Mouse (Mus musculus) left cerebral cortex, adult 2 months (tissue): ENCODE measurements around the gene Usf3. TPM values are rescaled to one million over a fixed set of nuclear protein-coding genes. Genes with fewer than 3 reads are reported as not detected.

Experiments
- DNase-seq, 2 experiments: peaks; one replicate each; pipeline ENCODE4 v3.0.0; 2021 to 2022; ENCODE audit warnings: low spot score in 2 of 2, mixed read lengths in 1 of 2; ENCODE audit errors: extremely low spot score in 1 of 2
- H3K27ac ChIP-seq: fragments of 200-600 bp; 2 replicates; pipeline ENCODE4 v1.8.1; 2022
- H3K4me3 ChIP-seq: fragments of 200-600 bp; 2 replicates; pipeline ENCODE4 v1.8.1; 2022
- CTCF ChIP-seq: fragments of 200-600 bp; IDR thresholded peaks from 2 replicates; pipeline ENCODE4 v1.8.1; 2022; ENCODE audit warnings: antibody characterized with exemption, mild to moderate bottlenecking, moderate library complexity
- intact Hi-C: fragments of 180-260 bp; cut with DNase I; formaldehyde crosslinking; loops from one replicate; pipeline ENCODE4 v1.15.1; 2025
- total RNA-seq, 2 experiments: library from RNA; stranded (reverse); gene quantifications; 2 replicates each; pipeline ENCODE4 v1.2.3; 2021

Usf3 gene
- total RNA-seq, 2 experiments from 2014 or later: 39.9 to 40.3 TPM

- TF ChIP-seq CTCF: no peak; the same call in 1 of the 2 replicates
- intact Hi-C loops: loop anchor here (10.0 kb wide), 1 partner anchor 255 kb away; the partner anchor contains the start of gene Ccdc191
These were observed 32.8 kb upstream of the Usf3 start for GRCm38 (mm10) chr16:44140186-44140787.

DNA sequence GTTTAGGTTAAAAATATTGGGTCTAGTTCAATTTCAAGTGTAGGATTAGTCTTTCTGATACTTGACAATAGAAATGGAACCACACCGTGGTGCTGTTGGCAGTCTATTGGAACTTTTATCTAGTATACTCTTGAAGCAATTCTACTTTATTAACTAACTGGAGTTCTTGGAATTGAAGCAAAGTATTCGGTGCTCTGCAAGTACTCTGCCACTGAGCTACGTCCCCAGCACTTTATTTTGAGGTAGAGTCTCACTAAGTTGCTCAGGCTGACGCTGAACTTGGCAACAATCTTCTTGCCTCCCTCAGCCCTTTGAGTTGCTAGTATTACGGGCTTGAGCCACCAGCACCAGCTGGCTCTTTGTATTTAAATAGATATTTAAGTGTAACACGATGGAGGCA lies 31.6 kb upstream of the Usf3 start:
- Histone ChIP-seq H3K4me3 (peak overlapping the region; percentile 75; the same call in 1 of the 2 replicates), H3K27ac (peak overlapping the region; percentile 57; the same call in 1 of the 2 replicates)
- DNase-seq: peak in 1 of 2 experiments; percentile 27
- TF ChIP-seq CTCF: no peak; the same call in 1 of the 2 replicates
- intact Hi-C loops: loop anchor here (10.0 kb wide), 1 partner anchor 257 kb away; the partner anchor contains the start of gene Ccdc191

More at GRCm38 (mm10) chr16:44140186-44140787, 32.8 kb upstream of the Usf3 start:
- peak overlapping the region; percentile 75 for H3K4me3 ChIP-seq
- DNase-seq: peak; percentile 59 to 69
- H3K27ac ChIP-seq: peak overlapping the region; percentile 100

GRCm38 (mm10) chr16:44149002-44149767 lies 23.9 kb upstream of the Usf3 start:
- peak; percentile 57 for TF ChIP-seq CTCF
- Histone ChIP-seq H3K27ac (no peak overlapping the region), H3K4me3 (no peak overlapping the region)
- intact Hi-C loops: loop anchor here (10.0 kb wide), 1 partner anchor 264 kb away; the partner anchor contains the start of gene Ccdc191
- DNase-seq: no peak

GRCm38 (mm10) chr16:44154497-44155057 lies 18.5 kb upstream of the Usf3 start:
- no peak overlapping the region for H3K4me3 ChIP-seq
- no peak overlapping the region for H3K27ac ChIP-seq
- intact Hi-C loops: no loop called here
- no peak for DNase-seq
- TF ChIP-seq CTCF: peak; percentile 17; the same call in 1 of the 2 replicates

DNA sequence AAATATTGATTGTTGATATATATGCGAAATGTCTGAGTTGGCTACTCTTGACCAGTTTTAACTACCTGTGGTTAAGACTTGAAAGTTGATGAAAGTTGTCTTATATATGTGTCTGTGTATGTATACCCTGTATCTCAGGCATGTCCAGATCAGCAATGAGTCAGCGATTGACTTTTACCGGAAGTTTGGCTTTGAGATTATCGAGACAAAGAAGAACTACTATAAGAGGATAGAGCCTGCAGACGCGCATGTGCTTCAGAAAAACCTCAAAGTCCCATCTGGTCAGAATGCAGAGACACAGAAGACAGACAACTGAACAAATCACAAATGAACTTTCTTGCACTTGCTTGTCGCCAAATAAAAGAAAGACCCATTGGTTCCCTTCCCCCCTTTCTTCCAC lies 13.7 kb upstream of the Usf3 start:
- H3K4me3 ChIP-seq: no peak overlapping the region
- DNase-seq: no peak
- no peak overlapping the region for H3K27ac ChIP-seq
- intact Hi-C loops: no loop called here
- no peak for TF ChIP-seq CTCF

DNA sequence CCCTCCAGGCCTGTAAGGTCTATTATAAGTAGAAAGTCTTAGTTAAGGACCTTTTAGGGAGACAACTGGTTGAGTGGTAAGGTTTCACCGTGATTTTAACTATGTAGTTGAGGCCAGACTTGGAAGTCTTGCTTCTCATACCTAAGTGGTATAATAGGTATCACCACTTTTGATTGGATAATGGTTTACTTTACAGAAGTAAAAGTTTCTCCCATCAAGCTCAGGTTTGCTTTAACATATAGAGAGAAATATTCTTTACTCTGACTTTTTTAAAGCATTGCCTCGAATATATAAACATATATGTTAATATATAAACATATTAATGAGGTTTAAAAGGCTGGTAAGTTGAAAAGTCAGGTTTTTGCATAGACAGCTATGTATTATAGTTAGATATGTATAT lies 9.2 kb upstream of the Usf3 start:
- Histone ChIP-seq H3K4me3 (no peak overlapping the region), H3K27ac (no peak overlapping the region)
- TF ChIP-seq CTCF: no peak
- intact Hi-C loops: no loop called here
- no peak for DNase-seq

DNA sequence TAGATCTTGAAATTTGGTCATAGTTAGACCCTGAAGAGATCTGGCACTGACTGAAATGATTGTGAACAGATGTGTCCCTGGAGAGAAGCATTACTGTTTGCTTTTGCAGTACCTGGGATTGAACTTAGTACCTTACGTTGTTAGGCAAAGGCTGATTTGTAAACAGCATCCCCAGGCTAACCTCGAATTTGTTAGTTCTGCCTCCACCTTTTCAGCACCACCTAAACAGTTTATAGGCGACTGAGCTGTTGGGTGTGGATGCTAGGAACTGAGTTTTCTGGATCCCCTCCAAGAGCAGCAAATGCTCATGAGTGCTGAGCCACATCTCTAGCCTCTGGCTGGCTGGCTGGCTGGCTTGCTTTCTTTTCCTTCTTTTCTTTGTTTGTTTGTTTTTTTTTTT lies 7.9 kb upstream of the Usf3 start:
- TF ChIP-seq CTCF: no peak
- DNase-seq: no peak
- H3K27ac ChIP-seq: no peak overlapping the region
- H3K4me3 ChIP-seq: no peak overlapping the region
- intact Hi-C loops: no loop called here

DNA sequence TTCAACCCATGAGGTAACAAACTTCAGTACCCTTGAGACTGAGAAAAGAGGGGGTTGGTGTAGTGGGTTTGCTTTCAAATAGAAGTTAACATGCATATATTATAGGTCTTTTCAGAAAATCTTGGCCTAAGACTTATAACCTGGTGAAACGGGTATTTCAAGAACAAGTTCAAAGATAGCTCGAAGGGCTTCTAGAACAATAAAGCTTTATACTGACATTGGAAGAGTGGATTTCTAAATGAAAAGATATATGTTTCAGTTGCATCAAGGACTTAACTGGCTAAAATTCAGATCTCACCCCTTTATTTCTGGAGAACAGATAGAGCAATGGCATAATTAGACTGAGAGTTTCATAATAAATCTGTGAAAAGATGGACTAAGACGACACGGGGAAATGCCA lies 4.1 kb upstream of the Usf3 start:
- no peak overlapping the region for H3K27ac ChIP-seq
- no peak for DNase-seq
- no peak overlapping the region for H3K4me3 ChIP-seq
- no peak for TF ChIP-seq CTCF
- intact Hi-C loops: no loop called here

DNA sequence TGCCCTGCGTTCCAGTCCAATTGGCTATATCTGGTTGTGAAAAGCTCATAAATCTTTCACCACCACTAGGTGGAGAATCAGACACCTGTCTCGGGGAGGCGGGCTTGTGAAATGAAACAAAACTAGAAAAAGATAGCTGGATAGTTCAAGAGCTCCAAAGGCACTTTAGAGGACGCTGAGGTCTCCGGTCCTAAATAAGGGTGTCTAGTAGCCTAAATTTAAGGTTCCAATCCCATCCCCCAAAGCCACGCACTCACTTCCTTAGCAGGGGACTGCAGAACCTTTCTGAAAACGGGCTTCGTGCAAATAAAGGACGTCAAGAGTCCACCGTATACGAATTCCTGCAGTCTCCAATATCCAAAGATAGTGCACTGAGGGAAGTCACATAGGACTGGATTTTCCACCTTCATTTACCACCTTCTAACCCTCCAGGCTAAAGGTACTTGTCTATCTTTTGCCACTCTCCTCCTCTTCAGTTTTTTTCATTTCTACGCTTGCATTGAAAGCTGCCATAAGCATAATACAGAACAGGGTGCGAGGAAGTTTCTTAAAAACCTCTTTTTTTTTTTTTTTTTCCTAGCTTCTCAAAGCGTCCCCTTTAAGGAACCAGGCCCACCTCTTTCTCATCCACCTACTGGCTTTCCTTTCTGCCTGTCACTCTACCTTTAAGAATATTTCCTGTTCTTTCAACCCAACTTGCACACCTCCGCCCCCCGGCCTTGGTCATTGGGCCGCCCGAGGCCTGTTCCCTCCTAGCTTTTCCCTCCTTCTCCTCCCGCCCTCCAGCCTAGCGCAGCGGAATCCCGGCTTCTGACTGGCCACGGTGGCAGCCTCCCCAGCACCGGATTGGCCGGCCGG lies 520 bp upstream of the Usf3 start:
- TF ChIP-seq CTCF: peak; percentile 67
- peak; percentile 98 to 99 for DNase-seq

DNA sequence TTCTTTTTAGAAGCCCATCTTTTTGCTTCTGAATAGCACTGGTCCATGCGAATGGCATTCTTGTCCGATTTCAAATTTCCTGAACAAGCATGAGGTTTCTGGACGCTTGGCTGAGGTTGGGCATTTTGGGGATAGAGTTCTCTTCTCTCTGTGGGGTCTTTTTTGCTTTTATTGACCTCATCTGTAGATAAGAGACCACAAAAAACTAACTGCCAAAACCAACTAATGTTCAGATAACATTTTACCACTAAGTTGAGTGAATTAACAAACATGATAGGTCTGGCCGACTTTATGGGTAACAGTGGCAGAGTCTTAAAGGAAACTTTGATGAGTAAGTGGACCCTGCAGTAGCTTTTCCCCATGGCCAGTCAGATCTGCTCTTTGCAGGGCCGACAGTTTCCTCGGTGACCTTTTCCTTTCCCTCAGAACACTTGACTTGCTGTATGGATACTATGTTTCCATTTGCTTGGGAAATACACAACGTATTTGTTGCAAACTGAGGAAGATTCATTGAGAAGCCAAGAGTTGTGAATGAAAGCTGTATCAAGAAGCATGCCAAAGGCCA lies 1.0 kb downstream of the Usf3 start:
- intact Hi-C loops: loop anchor here (2.0 kb wide), 1 partner anchor 35 kb away; the partner anchor contains the start of genes Atp6v1a and Naa50
- no peak for DNase-seq
- H3K4me3 ChIP-seq: peak overlapping the region; percentile 83
- no peak for TF ChIP-seq CTCF
- peak overlapping the region; percentile 95; the same call in 1 of the 2 replicates for H3K27ac ChIP-seq

More for the DNA sequence above, 520 bp upstream of the Usf3 start:
- peak overlapping the region; percentile 83 for H3K4me3 ChIP-seq
- H3K27ac ChIP-seq: peak overlapping the region; percentile 84
- intact Hi-C loops: loop anchor here (2.0 kb wide), 1 partner anchor 34 kb away; the partner anchor contains the start of genes Atp6v1a and Naa50

- Histone ChIP-seq H3K4me3 (no peak overlapping the region), H3K27ac (no peak overlapping the region)
- DNase-seq: no peak
- TF ChIP-seq CTCF: no peak
- intact Hi-C loops: no loop called here
These were observed 2.0 kb downstream of the Usf3 start for GRCm38 (mm10) chr16:44175001-44175400.
